Mouse (Mus musculus) small intestine, adult 2 months (tissue): ENCODE measurements at regions not wholly inside any gene's neighbourhood (a gene's known extent, or its start where the extent isn't known, plus 50 kb on each side); places are given as distances from the start of the nearest gene placed in this dataset.

Experiments used
- H3K27ac ChIP-seq: fragments of 200-500 bp; 2 replicates; pipeline ENCODE4 v1.5.1; 2012; ENCODE audit warnings: low read depth, low read length, control low read depth, inconsistent platforms; ENCODE audit not compliant: insufficient read depth
- H3K27me3 ChIP-seq: fragments of 200-500 bp; 2 replicates; pipeline ENCODE4 v1.6.1; 2012; ENCODE audit warnings: mild to moderate bottlenecking, moderate library complexity, low read length, inconsistent platforms; ENCODE audit not compliant: control insufficient read depth, insufficient read depth
- H3K36me3 ChIP-seq: fragments of 200-500 bp; 2 replicates; pipeline ENCODE4 v1.6.1; 2012; ENCODE audit warnings: mild to moderate bottlenecking, low read length, control low read depth, inconsistent platforms; ENCODE audit not compliant: control insufficient read depth, insufficient read depth
- H3K4me1 ChIP-seq: fragments of 200-500 bp; 2 replicates; pipeline ENCODE4 v1.6.1; 2012; ENCODE audit warnings: low read length, inconsistent platforms, mixed read lengths; ENCODE audit not compliant: control insufficient read depth, insufficient read depth, insufficient read length
- H3K4me3 ChIP-seq: fragments of 200-500 bp; 2 replicates; pipeline ENCODE4 v1.5.1; 2012; ENCODE audit warnings: low read depth, mild to moderate bottlenecking, control low read depth, inconsistent platforms, low read length, moderate library complexity
- CTCF ChIP-seq: fragments of 200-500 bp; IDR thresholded peaks from 2 replicates; pipeline ENCODE4 v1.5.1; 2012; ENCODE audit warnings: low read depth, mild to moderate bottlenecking, control low read depth, inconsistent platforms, low read length, moderate library complexity, mixed read lengths; ENCODE audit not compliant: insufficient replicate concordance, insufficient read length; ENCODE audit errors: extremely low read depth
- POLR2A ChIP-seq: fragments of 200-500 bp; IDR thresholded peaks from 2 replicates; pipeline ENCODE4 v1.6.1; 2012; ENCODE audit warnings: low read depth, mild to moderate bottlenecking, control low read depth, inconsistent platforms, low read length, moderate library complexity
- WGBS: fragments of 180-500 bp; shearing (Covaris S2); methylation state at CpG from one replicate; pipeline ENCODE4 v1.1.7; 2018; 5-methylcytosine and 5-hydroxymethylcytosine counted together

- Histone ChIP-seq H3K27ac (no peak overlapping the region), H3K4me1 (no peaks in the 10 kb centered on the region), H3K4me3 (no peak overlapping the region), H3K27me3 (no peaks in the 10 kb centered on the region), H3K36me3 (no peaks in the 10 kb centered on the region)
- TF ChIP-seq POLR2A (no peak), CTCF (no peak)
- 66% methylated on average over 3 of the region's 3 CpGs for WGBS
These were observed 478.7 kb downstream of the Ptprc start for GRCm38 (mm10) chr1:137696796-137697195.

- 83% methylated on average over 3 of the region's 3 CpGs for WGBS
- H3K36me3 ChIP-seq, result no peaks in the 10 kb centered on the region
- no peaks in the 10 kb centered on the region for H3K4me1 ChIP-seq
- H3K4me3 ChIP-seq, result no peak overlapping the region
- H3K27ac ChIP-seq, result no peak overlapping the region
- H3K27me3 ChIP-seq, result no peaks in the 10 kb centered on the region
- TF ChIP-seq CTCF (no peak), POLR2A (no peak)
These were observed 479.8 kb downstream of the Ptprc start for GRCm38 (mm10) chr1:137695751-137696150.

- Histone ChIP-seq H3K4me3 (no peak overlapping the region), H3K4me1 (no peaks in the 10 kb centered on the region), H3K36me3 (no peaks in the 10 kb centered on the region), H3K27ac (no peak overlapping the region), H3K27me3 (no peaks in the 10 kb centered on the region)
- TF ChIP-seq POLR2A (no peak), CTCF (no peak)
- 64% methylated on average over 2 of the region's 2 CpGs for WGBS
These were observed 483.0 kb downstream of the Ptprc start for GRCm38 (mm10) chr1:137692525-137692924.

- no peaks in the 10 kb centered on the region for H3K4me1 ChIP-seq
- 84% methylated on average over 9 of the region's 9 CpGs for WGBS
- no peak overlapping the region for H3K4me3 ChIP-seq
- H3K27ac ChIP-seq, result no peak overlapping the region
- no peaks in the 10 kb centered on the region for H3K36me3 ChIP-seq
- no peaks in the 10 kb centered on the region for H3K27me3 ChIP-seq
- TF ChIP-seq CTCF, result no peak
- no peak for TF ChIP-seq POLR2A
These were observed 484.5 kb downstream of the Ptprc start for GRCm38 (mm10) chr1:137690860-137691595.

GRCm38 (mm10) chr1:137670650-137671049, 504.9 kb downstream of the Ptprc start:
- no peaks in the 10 kb centered on the region for H3K36me3 ChIP-seq
- no peaks in the 10 kb centered on the region for H3K4me1 ChIP-seq
- WGBS, result 84% methylated on average over 5 of the region's 5 CpGs
- no peaks in the 10 kb centered on the region for H3K27me3 ChIP-seq
- H3K27ac ChIP-seq, result no peak overlapping the region
- no peak overlapping the region for H3K4me3 ChIP-seq
- no peak for TF ChIP-seq CTCF
- no peak for TF ChIP-seq POLR2A

- 65% methylated on average over 3 of the region's 3 CpGs for WGBS
- Histone ChIP-seq H3K4me1 (no peaks in the 10 kb centered on the region), H3K4me3 (no peak overlapping the region), H3K36me3 (no peaks in the 10 kb centered on the region), H3K27me3 (no peaks in the 10 kb centered on the region), H3K27ac (no peak overlapping the region)
- no peak for TF ChIP-seq CTCF
- TF ChIP-seq POLR2A, result no peak
These were observed 505.7 kb downstream of the Ptprc start for GRCm38 (mm10) chr1:137669849-137670248.

- no peak for TF ChIP-seq POLR2A
- TF ChIP-seq CTCF, result no peak
- H3K36me3 ChIP-seq, result no peaks in the 10 kb centered on the region
- no peaks in the 10 kb centered on the region for H3K4me1 ChIP-seq
- no peaks in the 10 kb centered on the region for H3K27me3 ChIP-seq
- 95% methylated on average over 1 of the region's 1 CpGs for WGBS
- no peak overlapping the region for H3K4me3 ChIP-seq
- H3K27ac ChIP-seq, result no peak overlapping the region
These were observed 517.4 kb downstream of the Ptprc start for GRCm38 (mm10) chr1:137658141-137658540.
